ENCODE assay signal across 8 mouse cellular contexts in the genomic region with DNA sequence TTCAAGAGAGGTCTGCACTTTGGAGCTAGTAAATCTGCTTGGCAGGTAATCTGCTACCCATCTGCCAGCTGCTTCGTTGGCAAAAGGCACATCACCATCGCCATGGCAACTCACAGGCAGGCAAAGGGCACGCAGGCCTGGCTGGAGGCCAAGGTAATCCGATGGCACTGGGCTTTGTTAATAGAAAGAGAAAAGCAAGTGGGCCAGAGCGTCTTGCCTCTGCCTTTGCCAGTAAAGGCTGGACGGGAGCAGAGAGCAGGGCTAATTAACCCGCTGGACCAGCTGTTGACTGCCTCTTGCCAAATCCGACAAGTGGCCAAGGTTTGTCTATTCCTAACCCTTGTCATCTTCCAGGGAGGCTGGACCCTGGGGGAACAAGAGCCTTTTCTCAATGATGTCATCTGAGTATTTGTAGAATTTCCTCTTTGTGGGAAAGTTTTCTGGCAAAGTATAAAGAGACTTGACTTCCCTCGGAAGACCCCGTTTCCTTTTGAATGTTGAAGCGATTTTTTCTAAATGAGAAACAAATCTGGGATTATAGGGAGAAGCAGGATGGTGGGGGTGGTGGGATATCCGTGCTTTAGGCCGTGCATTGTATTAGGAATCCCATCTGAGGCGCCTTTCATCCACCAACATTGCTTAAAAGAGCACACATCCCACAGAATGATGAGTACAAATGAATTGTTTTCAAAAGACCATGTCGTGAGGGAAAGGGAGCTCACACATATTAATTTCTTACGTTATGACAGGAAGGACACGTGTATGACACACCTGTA.
A peak's percentile ranks its signal among the peaks of the same experiment; 100 is the strongest.
DNase-seq lines count a peak whose midpoint lies in the region; ATAC-seq and TF ChIP-seq lines count a peak whose summit lies in the region.

No protein-coding gene starts in this region.

- WGBS in intestine, embryonic 14.5 days = 41% methylated on average over 17 of the region's 17 CpGs
- 45% methylated on average over 17 of the region's 17 CpGs for WGBS in intestine, postnatal 0 days
- 40% methylated on average over 17 of the region's 17 CpGs for WGBS in embryonic facial prominence, embryonic 11.5 days
- 37% methylated on average over 17 of the region's 17 CpGs for WGBS in kidney, embryonic 15.5 days
- WGBS in limb, embryonic 10.5 days = 56% methylated on average over 17 of the region's 17 CpGs
- WGBS in neural tube, embryonic 11.5 days = 42% methylated on average over 17 of the region's 17 CpGs

- H3K27ac ChIP-seq in intestine, embryonic 14.5 days (ENCODE audit: low read depth) = 0 out of 2 replicates have a peak overlapping the region, but pooled peaks have one; percentile 4
- no peak overlapping the region for H3K27ac ChIP-seq in intestine, postnatal 0 days (ENCODE audit: low read depth, low read length)
- no peak overlapping the region for H3K27ac ChIP-seq in embryonic facial prominence, embryonic 11.5 days (replicated peaks; ENCODE audit: low read depth, low read length)
- no peak overlapping the region for H3K27ac ChIP-seq in kidney, embryonic 15.5 days
- H3K27ac ChIP-seq in limb, embryonic 10.5 days = no peak overlapping the region
- H3K27ac ChIP-seq in neural tube, embryonic 11.5 days (ENCODE audit: low read depth, low read length) = no peak overlapping the region

- no peak overlapping the region for H3K9ac ChIP-seq in intestine, embryonic 14.5 days (ENCODE audit: low read length)
- no peak overlapping the region for H3K9ac ChIP-seq in intestine, postnatal 0 days (ENCODE audit: low read depth, low read length)
- H3K9ac ChIP-seq in embryonic facial prominence, embryonic 11.5 days (replicated peaks; ENCODE audit: low read length) = no peak overlapping the region
- H3K9ac ChIP-seq in kidney, embryonic 15.5 days = no peak overlapping the region
- H3K9ac ChIP-seq in neural tube, embryonic 11.5 days (ENCODE audit: low read length) = no peak overlapping the region

- no peaks in the 10 kb centered on the region for H3K9me3 ChIP-seq in intestine, embryonic 14.5 days (ENCODE audit: control insufficient read depth, low read length)
- H3K9me3 ChIP-seq in intestine, postnatal 0 days (ENCODE audit: control insufficient read depth) = no peaks in the 10 kb centered on the region
- no peaks in the 10 kb centered on the region for H3K9me3 ChIP-seq in embryonic facial prominence, embryonic 11.5 days (replicated peaks; ENCODE audit: control insufficient read depth, low read length)
- H3K9me3 ChIP-seq in kidney, embryonic 15.5 days (replicated peaks) = no peaks in the 10 kb centered on the region
- H3K9me3 ChIP-seq in limb, embryonic 10.5 days (replicated peaks) = no peaks in the 10 kb centered on the region
- no peaks in the 10 kb centered on the region for H3K9me3 ChIP-seq in neural tube, embryonic 11.5 days (ENCODE audit: control insufficient read depth, low read length)

- no peaks in the 10 kb centered on the region for H3K36me3 ChIP-seq in intestine, embryonic 14.5 days (ENCODE audit: control insufficient read depth, insufficient read depth, low read length)
- no peaks in the 10 kb centered on the region for H3K36me3 ChIP-seq in intestine, postnatal 0 days (ENCODE audit: control insufficient read depth, insufficient read depth)
- H3K36me3 ChIP-seq in embryonic facial prominence, embryonic 11.5 days (replicated peaks; ENCODE audit: control insufficient read depth, insufficient read depth, low read depth, low read length) = no peaks in the 10 kb centered on the region
- H3K36me3 ChIP-seq in kidney, embryonic 15.5 days = no peaks in the 10 kb centered on the region
- no peaks in the 10 kb centered on the region for H3K36me3 ChIP-seq in limb, embryonic 10.5 days
- no peaks in the 10 kb centered on the region for H3K36me3 ChIP-seq in neural tube, embryonic 11.5 days (ENCODE audit: control insufficient read depth, insufficient read depth, low read length)

- TF ChIP-seq CTCF in intestine, postnatal 0 days (IDR thresholded peaks at IDR 0.05; ENCODE audit: low read depth) = no peak

- peak; percentile 74 for DNase-seq in intestine, embryonic 14.5 days (ENCODE audit: low spot score)
- peak; percentile 61 for DNase-seq in embryonic facial prominence, embryonic 11.5 days (ENCODE audit: low spot score)
- peak; percentile 68 for DNase-seq in heart, adult 8-10 months (ENCODE audit: low spot score)
- DNase-seq in limb, embryonic 10.5 days (ENCODE audit: low spot score) = peak; percentile 41
- DNase-seq in neural tube, embryonic 11.5 days (ENCODE audit: low spot score) = peak; percentile 82
- peak; percentile 14 for DNase-seq in thymus, postnatal 4 days

- H3K27me3 ChIP-seq in intestine, embryonic 14.5 days (replicated peaks; ENCODE audit: control insufficient read depth, insufficient read depth, low read length) = no peaks in the 10 kb centered on the region
- no peaks in the 10 kb centered on the region for H3K27me3 ChIP-seq in intestine, postnatal 0 days (replicated peaks; ENCODE audit: control insufficient read depth, insufficient read depth, low read length)
- no peaks in the 10 kb centered on the region for H3K27me3 ChIP-seq in embryonic facial prominence, embryonic 11.5 days (ENCODE audit: control insufficient read depth, insufficient read depth, low read length)
- H3K27me3 ChIP-seq in kidney, embryonic 15.5 days = no peaks in the 10 kb centered on the region
- H3K27me3 ChIP-seq in limb, embryonic 10.5 days (ENCODE audit: low read depth, poor library complexity, severe bottlenecking) = no peaks in the 10 kb centered on the region
- no peaks in the 10 kb centered on the region for H3K27me3 ChIP-seq in neural tube, embryonic 11.5 days (ENCODE audit: control insufficient read depth, insufficient read depth, low read length)

- H3K4me3 ChIP-seq in intestine, embryonic 14.5 days (ENCODE audit: low read depth, low read length) = no peak overlapping the region
- H3K4me3 ChIP-seq in intestine, postnatal 0 days (ENCODE audit: low read depth, low read length) = no peak overlapping the region
- no peak overlapping the region for H3K4me3 ChIP-seq in embryonic facial prominence, embryonic 11.5 days (ENCODE audit: low read depth, low read length)
- no peak overlapping the region for H3K4me3 ChIP-seq in kidney, embryonic 15.5 days (replicated peaks)
- H3K4me3 ChIP-seq in limb, embryonic 10.5 days = no peak overlapping the region; the same call in 1 of the 2 replicates
- no peak overlapping the region for H3K4me3 ChIP-seq in neural tube, embryonic 11.5 days (ENCODE audit: low read depth, low read length)

- no peak overlapping the region; the same call in 1 of the 2 replicates for H3K4me2 ChIP-seq in intestine, embryonic 14.5 days (ENCODE audit: low read length)
- H3K4me2 ChIP-seq in intestine, postnatal 0 days (replicated peaks; ENCODE audit: low read depth) = no peak overlapping the region
- H3K4me2 ChIP-seq in embryonic facial prominence, embryonic 11.5 days (ENCODE audit: low read depth, low read length) = no peak overlapping the region
- H3K4me2 ChIP-seq in kidney, embryonic 15.5 days = 0 out of 2 replicates have a peak overlapping the region, but pooled peaks have one; percentile 14
- H3K4me2 ChIP-seq in neural tube, embryonic 11.5 days (ENCODE audit: low read depth) = no peak overlapping the region

- peaks cover 15% of the 10 kb centered on the region for H3K4me1 ChIP-seq in intestine, embryonic 14.5 days (replicated peaks; ENCODE audit: control insufficient read depth, insufficient read depth, low read length)
- no peaks in the 10 kb centered on the region for H3K4me1 ChIP-seq in intestine, postnatal 0 days (replicated peaks; ENCODE audit: control insufficient read depth, insufficient read depth, low read length)
- no peaks in the 10 kb centered on the region for H3K4me1 ChIP-seq in embryonic facial prominence, embryonic 11.5 days (ENCODE audit: control insufficient read depth, insufficient read depth, low read length)
- peaks cover 9% of the 10 kb centered on the region for H3K4me1 ChIP-seq in kidney, embryonic 15.5 days
- H3K4me1 ChIP-seq in limb, embryonic 10.5 days = peaks cover 8% of the 10 kb centered on the region
- peaks cover 8% of the 10 kb centered on the region; the same call in 1 of the 2 replicates for H3K4me1 ChIP-seq in neural tube, embryonic 11.5 days (ENCODE audit: control insufficient read depth, insufficient read depth, low read length)

- no peak; the same call in 1 of the 2 replicates for ATAC-seq in intestine, embryonic 14.5 days (replicated peaks; ENCODE audit: low FRiP score, low TSS enrichment, low read depth)
- no peak for ATAC-seq in intestine, postnatal 0 days
- ATAC-seq in embryonic facial prominence, embryonic 11.5 days (replicated peaks; ENCODE audit: insufficient number of reproducible peaks, low FRiP score, low TSS enrichment, low read depth) = peak; percentile 62
- ATAC-seq in kidney, embryonic 15.5 days (replicated peaks; ENCODE audit: low FRiP score) = peak; percentile 76
- peak; percentile 94 for ATAC-seq in neural tube, embryonic 11.5 days (ENCODE audit: insufficient read depth, low FRiP score, low TSS enrichment)

Comparison
In these comparisons a context has a peak if more than half of its experiments do, and no peak if none do; other contexts are left out.
1. ATAC-seq: peak in embryonic facial prominence, embryonic 11.5 days (single experiment), kidney, embryonic 15.5 days (single experiment) and neural tube, embryonic 11.5 days (single experiment); none in intestine, embryonic 14.5 days (single experiment) and intestine, postnatal 0 days (single experiment).
2. DNase-seq: peak in every context shown above with its lines; median percentile 82 in neural tube, embryonic 11.5 days; 74 in intestine, embryonic 14.5 days; 68 in heart, adult 8-10 months; 61 in embryonic facial prominence, embryonic 11.5 days; 41 in limb, embryonic 10.5 days; 14 in thymus, postnatal 4 days.